Mouse (Mus musculus): ENCODE measurements around the gene Col15a1.

GRCm38 (mm10) chr4:47220544-47220943, 12.6 kb downstream of the Col15a1 start:
- TF ChIP-seq CTCF (IDR thresholded peaks at IDR 0.05; ENCODE audit: low read depth) (no peak), EP300 (IDR thresholded peaks at IDR 0.05; ENCODE audit: low read depth) (no peak)

Measured in liver, embryonic 14.5 days (tissue).